Mouse (Mus musculus) adrenal gland, postnatal 4 days (tissue): ENCODE data around the gene Eva1c. TPM values are rescaled to one million over a fixed set of nuclear protein-coding genes. Genes with fewer than 3 reads are reported as not detected.
A peak's percentile ranks its signal among the peaks of the same experiment; 100 is the strongest.

ENCODE experiments used
- DNase-seq, 2 experiments: peaks; one replicate each; pipeline ENCODE4 v3.0.0; 2021 to 2022; ENCODE audit warnings: low spot score in 2 of 2, mixed read lengths in 2 of 2
- total RNA-seq, 2 experiments: library from RNA; stranded (reverse); gene quantifications; 2 replicates each; pipeline ENCODE4 v1.2.3; 2021

Eva1c gene
- total RNA-seq, 2 experiments from 2014 or later: 5.1 to 5.8 TPM

DNA sequence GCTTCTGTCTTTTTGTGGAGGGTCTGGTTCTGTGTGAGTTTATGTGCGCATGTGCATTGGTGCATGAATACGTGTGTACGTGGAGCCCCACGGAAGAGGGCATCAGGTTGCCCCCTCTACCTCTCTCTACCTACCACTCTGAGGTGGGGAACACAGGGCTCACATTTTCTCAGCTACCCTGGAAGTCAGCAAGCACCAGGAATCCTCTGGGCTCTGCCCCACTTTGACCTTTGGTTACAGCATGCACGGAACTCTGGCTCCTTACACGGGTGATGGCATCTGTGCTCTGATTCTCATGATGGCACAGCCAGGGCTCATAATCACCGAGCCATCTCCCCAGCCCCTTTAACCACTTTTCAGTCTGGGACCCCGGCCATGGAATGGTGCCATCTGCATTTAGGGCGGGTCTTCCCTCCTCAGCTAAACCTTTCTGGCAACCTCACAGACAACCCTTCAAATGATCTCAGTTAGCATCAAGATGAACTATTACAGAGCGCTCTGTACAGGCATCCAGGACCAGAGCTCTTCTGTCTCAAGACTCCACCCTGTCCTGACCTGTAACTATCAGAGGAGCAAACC lies 37.0 kb downstream of the Eva1c start:
- DNase-seq: no peak

DNA sequence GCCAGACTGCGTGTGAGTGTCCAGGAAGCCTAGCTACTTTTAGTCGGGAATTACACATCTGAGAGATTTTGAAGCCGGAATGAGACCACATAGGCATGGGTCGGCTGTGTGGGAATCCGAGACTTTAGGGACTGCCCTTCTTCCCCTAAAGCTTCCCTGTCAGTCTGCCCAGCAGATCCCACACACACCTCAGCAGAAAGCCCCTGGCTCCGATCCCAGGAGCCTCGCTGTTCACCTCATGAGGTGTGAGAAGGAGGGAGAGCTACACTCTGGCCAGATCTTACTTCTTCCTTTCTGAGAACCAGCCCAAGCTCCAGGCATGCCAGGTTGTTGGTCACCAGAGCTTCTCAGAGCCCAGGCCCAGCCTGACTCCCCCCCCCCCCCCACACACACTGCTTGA lies 38.2 kb downstream of the Eva1c start:
- DNase-seq: no peak

DNA sequence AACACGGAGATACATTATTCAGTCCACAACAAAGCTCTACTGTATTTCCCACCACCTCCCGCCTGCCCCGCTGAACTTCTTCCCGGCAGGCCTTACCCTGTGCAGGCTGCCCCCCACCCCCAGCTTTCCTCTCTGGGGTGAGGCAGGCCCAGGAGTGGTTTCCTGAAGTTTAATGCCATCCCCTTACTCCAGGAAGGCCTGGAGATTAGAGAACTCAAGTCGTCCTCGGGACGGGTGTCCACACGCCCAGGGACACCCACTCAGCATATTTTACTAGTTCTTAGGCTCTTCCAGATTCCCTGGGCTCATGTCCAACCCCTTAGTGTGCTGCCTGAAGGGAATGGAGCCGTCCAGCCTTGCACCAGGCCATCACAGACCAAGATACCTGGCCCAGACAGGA lies 39.1 kb downstream of the Eva1c start:
- DNase-seq: no peak

GRCm38 (mm10) chr16:90868129-90868528 lies 41.6 kb downstream of the Eva1c start:
- no peak for DNase-seq

GRCm38 (mm10) chr16:90869361-90869760 lies 42.8 kb downstream of the Eva1c start:
- no peak for DNase-seq

- no peak for DNase-seq
Observed at GRCm38 (mm10) chr16:90872936-90873335, 46.4 kb downstream of the Eva1c start.

DNA sequence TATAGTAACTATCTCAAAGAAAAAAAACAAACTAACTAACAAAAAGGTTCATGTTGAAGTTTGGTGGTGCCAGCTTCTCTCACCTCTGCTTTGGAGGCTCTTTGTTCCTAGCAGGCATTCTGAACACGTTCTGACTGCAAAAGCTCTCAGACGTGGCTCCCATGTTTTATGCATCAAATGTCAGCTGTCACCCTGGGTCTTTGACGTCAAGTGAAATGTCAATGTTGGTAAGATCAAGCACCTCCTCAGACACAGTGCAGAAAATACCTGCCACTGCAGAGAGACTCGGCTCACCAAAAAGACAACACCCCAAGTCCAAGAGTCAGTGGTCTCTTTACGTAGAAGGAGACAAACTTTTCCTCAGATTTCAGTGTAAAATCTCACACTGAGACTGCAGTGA lies 48.0 kb downstream of the Eva1c start:
- DNase-seq: no peak

DNA sequence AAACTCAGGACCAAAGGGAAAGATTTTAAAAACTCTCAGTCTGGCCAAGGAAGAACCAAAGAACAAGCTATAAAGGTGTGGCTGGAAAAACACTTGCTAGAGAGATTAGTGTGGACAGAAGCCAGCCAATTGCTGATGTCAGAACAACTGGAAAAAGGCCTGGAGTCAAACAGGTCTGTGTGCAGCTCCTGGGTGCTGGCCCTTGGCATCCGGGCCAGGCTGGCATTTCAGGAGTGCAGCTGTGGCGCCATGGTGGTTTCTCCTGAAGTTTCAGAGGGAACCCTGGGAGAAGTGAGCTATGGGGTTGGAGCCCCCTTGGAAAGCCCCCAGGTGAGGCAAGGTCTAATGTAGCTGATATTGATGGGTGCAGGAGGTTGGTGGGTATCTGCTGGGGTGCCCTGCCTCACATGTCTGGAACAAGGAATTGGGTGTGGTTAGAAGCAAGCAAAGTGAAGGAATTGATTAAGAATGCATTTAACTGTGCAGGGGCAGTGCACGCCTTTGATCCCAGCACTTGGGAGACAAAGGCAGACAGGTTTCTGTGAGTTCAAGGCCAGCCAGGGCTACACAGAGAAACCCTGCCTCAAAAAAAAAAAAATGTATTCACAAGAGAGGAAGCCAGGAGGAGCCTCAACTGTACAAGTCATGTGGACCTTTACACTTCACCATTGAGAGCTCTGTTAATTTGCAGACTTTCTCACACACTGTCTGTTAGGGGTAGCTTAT lies 51.8 kb downstream of the Eva1c start:
- no peak for DNase-seq

GRCm38 (mm10) chr16:90882501-90882977 lies 56.0 kb downstream of the Eva1c start:
- no peak for DNase-seq

GRCm38 (mm10) chr16:90885351-90885750 lies 58.8 kb downstream of the Eva1c start:
- DNase-seq: no peak

DNA sequence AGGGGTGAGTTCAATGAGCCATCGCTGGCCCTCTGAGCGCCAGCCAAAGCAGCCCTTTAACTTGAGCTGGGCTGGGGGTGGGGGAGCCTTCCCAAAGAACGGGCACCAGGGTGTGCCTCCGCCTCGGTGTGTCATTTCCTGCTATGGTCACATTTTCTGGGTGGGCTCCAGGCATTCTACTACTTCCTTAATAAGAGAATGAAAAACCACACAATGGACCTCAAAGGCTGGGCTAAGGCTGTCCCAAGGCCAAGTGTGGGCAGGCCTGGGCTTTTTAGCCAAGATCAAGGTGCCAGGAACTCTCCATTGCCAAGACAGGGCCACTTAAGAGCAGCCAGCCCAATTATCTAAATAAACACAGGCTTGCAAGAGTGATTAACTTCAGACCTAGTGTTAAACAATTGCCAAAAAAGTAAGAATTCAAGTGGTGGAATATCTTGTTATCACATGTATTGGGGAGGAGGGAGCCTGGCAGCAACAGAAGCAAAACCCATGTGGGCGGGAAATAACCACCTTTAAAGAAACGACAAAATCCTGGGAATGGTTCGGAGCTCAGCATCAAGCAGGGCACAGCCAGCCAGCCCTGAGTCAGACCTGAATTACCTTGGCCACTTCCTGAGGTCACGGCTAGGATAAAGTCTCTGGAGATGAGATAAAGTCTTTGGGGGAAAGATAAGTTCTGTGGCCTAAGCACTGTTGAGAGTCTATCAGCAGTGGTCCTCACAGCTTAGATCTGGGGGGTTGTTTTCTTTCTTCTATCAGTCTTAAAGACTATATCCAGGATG lies 59.5 kb downstream of the Eva1c start:
- DNase-seq: no peak

- no peak for DNase-seq
Observed at GRCm38 (mm10) chr16:90890683-90891082, 64.2 kb downstream of the Eva1c start.

GRCm38 (mm10) chr16:90891601-90892000 lies 65.1 kb downstream of the Eva1c start:
- no peak for DNase-seq

DNA sequence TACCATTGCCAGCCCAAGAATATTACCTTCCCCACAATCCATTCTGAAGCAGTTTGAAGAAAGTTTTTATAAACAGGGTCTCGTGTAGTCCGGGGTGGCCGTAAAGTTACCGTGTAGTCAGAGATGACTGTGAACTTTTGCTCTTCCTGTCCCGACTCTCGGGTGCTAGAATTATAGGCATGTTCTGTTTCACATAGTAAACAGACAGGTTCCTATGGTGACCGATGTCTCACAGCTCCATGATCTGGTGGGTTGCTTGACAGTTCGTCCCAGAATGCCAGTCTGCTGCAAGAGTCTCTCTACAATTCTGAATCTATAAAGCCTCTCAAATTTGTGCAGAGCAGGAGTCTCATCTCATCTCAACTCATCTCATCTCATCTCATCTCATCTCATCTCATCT lies 65.6 kb downstream of the Eva1c start:
- no peak for DNase-seq

DNA sequence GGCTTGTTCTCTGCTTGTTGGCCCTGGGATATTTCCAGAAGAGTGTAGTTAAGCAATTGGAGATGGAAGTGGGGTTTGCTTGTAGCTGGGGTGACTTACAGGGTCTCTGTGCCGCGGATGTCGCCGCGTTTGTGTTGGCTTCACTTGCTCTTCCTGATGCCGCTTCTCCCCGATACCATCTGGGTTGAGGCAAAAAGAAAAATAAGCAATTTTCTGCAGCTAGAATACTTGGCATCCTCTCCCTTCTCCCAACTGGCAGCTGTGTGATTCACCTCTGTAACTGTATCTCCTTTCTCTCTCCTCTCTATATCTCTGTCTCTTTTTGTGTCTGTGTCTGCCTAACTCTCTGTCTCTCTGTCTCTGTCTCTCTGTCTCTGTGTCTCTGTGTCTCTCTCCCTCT lies 66.5 kb downstream of the Eva1c start:
- no peak for DNase-seq

DNA sequence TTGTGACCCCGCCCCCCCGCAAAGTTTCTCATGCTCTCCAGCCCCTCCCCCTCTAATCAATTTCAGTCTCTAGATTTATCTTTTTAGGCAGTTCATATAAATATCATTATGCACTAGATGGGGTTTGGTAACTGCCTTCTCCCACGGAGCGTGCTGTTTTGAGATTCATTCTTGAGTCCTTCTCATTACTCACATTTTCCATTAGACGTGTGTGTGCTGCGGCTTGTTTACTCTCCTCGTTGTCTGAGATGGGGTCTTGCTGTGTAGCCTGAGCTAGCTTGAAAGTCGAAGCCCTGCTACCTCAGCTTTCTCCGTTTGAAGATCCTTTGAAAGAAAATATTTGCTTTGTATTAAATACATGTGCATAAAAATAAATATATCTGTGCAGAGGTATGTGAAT lies 67.3 kb downstream of the Eva1c start:
- no peak for DNase-seq

- peak; percentile 21 to 34 for DNase-seq
Observed at GRCm38 (mm10) chr16:90897651-90898050, 71.1 kb downstream of the Eva1c start.

DNA sequence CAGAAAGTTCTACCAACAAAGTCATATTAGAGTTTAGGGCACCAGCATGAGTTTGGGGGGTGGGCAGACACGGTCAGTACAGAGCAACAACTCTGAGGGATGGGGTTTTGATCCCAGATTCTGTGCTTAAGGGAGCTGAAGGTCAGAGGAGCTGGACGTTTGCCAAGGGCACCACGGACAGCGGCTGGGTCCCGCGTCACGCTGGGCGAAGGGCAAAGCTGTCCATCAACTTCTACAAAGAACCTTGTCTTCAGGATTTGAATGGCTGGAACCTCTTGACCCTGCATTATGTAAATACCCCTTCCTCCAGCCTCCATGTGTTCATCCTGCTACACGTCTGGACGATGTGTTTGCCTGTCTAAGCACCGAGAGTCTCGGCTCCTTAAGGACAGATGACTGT lies 73.0 kb downstream of the Eva1c start:
- DNase-seq: peak; percentile 46 to 56

- DNase-seq: no peak
Observed at GRCm38 (mm10) chr16:90901364-90901763, 74.8 kb downstream of the Eva1c start.

- DNase-seq: no peak
Observed at GRCm38 (mm10) chr16:90903300-90903699, 76.8 kb downstream of the Eva1c start.

DNA sequence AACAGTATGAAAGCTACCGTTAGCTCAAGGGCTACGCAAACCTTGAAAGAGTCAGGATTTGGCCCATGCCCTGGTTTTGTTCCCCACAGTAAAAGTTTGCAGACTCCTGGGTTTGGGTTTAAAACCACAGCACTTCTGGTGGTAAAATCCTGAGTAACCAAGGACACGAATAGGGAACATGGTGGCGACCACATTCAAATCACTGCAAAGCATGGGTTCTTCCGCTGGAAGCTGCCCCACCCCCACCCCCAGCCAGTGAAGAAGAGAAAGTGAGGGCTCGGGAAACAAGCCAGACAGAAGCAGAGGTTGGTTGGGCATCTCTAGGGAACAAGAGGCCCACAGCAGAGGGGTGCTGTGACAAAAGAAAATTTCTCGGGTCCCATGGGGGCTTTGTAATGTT lies 80.7 kb downstream of the Eva1c start:
- DNase-seq: no peak

DNA sequence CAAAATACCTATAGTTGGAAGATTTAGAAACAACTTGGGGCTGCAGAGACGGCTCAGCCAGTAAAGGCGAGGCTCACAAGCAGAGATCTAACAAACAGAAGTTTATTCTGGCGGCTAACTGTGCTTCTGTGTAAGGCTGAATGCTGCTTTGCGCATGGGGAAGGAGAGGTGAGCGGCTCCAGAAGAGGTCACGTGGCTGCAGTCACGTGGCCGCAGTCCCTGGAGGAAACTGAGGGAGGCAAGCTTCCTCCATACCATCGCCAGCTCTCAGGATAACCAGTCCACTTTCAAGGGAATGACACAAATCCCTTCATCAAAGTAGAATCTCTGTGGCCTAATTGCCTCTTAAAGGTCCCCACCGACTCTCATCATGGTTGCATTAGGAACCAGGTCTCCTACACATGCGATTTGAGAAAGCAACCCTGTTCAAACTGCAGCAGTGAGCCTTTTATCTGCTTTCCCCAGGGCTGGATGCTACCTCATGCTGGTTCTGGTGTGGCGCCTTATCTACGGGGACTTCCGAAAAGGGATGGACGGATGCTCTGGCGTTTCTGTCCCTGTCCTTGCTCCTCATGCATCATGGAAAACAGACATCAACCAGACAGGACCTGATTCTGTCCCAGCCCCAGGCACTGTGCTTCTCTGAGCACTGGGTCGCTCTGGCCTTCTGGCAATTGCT lies 84.5 kb downstream of the Eva1c start:
- no peak for DNase-seq
